Mouse (Mus musculus): ENCODE results near the gene Tubgcp4.

- TF ChIP-seq CTCF (IDR thresholded peaks at IDR 0.05; ENCODE audit: extremely low read depth, insufficient read length, insufficient replicate concordance, low read depth, low read length), result no peak
- TF ChIP-seq POLR2A (IDR thresholded peaks at IDR 0.05; ENCODE audit: low read depth, low read length), result no peak
Observed at GRCm38 (mm10) chr2:121141216-121142035, 29.0 kb upstream of the Tubgcp4 start.
